Mouse (Mus musculus): Measurements from ENCODE around the gene Gabpb2.
"Not testable (repeated sequence)": the region's sequence is repeated elsewhere in the genome, so short reads cannot be mapped to it uniquely, and the experiment has no call there.

The Gabpb2 gene

DNA sequence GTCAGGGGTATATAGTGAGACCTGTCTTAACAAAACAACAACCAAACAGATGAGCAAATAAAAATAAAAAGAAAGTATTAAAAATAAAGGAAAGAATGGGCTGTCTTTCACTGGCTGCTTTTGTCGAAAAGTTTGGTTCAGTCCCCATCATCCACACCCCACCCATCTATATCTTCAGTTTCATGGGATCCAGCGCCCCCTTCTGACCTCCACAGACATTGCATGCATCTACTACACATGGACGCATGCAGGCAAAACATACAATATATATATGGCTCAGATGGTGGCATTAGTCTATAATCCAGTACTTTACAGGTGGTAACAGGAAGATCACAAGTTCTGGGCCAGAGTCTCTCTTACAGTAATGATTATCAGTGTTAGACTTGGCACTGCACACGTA, 63.8 kb downstream of the Gabpb2 start:
- no peak for DNase-seq

DNA sequence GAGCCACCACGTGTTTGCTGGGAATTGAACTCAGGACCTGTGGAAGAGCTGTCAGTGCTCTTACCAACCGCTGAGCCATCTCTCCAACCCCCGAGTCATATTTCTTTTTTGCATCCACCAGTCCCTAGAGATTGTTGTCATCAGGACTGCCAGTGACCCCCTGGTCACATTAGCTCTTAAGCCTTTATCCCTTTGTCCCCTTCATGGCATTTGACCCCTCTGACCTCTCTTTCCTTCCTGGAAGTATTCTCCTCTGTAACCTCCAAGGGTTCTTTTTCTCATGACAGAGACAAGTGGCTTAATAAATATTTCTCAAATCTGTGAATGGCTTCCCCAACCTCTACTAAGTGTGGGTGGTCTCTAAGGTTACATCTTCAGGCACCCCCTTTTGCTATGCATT, 69.8 kb downstream of the Gabpb2 start:
- peak; percentile 26 for DNase-seq

DNA sequence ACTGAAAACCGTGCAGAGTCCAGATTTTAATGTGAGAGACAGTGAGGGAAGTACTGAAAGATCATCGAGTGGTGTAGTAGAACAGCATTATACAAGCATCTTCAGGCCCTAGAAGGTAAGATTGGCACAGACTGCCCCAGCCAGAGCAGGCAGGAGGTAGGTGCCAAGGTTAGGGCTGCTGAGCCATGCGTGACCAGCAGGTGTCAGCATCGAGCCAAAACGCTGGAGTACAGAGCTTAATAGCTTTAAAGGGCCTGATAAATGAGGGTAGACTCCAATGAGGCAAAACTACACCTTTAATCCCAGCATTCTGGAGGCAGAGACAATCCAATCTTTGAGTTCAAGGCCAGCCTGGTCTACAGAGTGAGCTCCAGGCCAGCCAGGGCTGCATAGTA, 75.1 kb downstream of the Gabpb2 start:
- peak; percentile 80 for DNase-seq

DNA sequence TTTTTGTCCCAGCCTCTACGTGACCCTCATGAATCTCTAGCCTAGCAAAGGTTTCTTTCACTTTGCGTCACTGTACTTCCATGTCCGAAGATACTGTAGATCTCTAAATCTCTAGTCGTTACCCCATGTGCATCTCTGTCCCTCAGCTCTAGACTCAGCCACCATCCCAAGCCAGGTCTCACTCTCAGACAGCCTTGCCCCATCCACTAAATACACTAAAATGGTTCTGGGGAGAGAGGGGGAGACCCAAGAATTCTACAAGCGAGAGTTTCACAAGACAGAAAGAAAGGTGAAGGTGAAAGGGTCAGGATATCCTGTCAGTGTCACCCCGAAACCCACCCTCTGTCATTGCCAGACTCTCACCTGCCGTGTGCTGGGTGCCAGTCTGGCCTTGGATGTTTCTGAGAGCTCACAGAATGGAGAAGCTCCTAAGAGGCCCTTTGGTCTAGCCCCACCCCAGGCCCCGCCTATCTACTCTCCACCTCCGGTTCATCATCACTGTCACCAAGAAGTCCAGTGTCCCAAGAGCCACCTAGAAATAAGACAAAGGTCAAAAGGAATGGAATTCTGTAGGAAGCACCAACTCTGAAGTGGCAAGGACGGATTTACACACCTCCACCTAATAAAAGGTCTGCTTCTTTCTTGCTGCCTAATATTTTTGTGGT, 75.6 kb downstream of the Gabpb2 start, which contains the start of gene Tnfaip8l2:
Gene Tnfaip8l2, minus strand, starts transcription at position 409 of the 665 bp plus-strand sequence.
- DNase-seq: no peak

DNA sequence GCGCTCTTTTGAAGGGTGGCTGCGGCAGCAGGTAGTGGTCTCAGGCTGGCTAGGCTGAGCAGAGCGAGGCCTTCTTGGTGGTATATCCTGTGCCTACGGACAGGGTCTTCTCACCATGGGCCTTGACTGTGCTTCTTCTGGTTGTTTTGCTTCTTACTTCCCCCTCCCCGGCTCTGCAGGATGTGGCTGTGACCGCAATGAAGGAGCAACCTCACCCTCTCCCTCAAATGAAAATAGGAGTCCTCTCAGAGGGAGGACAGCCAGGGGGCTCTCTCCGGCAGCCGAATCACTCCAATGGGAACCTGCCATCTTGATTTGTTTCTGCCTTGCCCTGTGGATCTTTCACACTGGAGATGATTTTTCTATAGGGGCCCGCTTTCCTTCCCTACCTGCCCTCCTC, 76.2 kb downstream of the Gabpb2 start:
- DNase-seq: no peak

DNA sequence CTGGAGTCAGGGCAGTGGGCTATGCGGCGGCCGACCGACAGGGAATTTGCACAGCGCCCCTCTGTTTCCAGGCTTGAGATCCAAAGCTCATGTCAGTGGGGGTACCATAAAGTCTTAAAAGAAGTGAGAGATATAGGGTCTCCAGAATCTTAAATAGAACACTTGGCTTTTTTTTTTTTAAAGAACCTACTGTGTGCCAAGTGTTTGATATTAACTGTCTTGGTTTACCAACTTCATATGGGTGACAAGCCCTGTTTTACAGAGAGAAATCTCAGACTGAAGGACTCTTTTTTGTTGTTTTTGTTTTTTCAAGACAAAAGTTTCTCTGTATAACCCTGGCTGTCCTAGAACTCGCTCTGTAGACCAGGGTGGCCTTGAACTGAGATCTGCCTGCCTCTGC, 76.9 kb downstream of the Gabpb2 start:
- no peak for DNase-seq

DNA sequence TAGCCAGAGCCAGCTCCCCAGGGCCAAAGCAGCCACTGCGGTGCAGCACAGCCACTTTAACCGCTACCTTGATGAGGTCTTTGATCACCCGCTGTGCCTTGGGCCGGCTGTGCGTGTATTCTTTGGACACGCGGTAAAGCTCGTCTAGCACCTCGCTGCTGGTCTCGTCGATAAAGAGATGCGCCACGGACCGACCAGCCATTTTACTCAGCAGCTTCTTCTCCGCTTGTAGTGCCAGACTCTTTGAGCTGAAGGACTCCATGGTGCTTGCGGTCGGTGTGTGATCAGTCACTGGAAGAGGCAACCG, 77.5 kb downstream of the Gabpb2 start:
- no peak for DNase-seq

DNA sequence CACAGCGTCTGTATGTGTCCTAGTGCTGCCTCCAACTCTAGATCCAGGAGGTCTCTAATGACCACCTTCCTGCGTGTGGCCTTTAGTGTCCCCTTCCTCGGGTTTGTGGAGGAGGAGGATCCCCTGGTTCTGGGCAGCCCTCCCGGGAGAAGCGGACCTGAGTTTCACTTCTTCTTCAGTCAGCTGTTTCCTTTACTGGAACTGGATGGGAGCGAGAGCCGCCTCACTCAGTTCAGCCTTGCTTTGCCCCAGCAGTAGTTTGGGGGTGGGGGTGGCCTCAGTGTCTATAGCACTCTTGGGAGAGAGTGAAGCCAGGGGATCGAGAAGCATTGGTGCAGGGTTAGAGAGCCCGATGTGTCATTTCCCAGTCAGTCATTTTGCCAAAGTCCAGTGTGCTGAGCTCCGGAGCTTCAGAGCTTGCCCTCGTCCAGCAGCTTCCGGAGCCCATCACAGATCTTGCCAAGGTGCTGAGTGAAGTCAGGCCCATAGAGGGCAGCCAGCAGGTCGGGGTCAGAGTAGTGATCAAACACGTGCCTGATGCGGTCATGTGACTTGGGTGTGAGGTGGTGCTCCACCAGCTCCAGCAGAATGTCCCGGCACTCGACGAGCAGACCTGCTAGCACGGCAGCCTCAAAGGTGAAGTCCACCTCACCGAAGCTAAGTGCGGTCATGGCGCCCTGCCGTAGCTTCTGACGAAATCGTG, 78.0 kb downstream of the Gabpb2 start:
- DNase-seq: no peak

DNA sequence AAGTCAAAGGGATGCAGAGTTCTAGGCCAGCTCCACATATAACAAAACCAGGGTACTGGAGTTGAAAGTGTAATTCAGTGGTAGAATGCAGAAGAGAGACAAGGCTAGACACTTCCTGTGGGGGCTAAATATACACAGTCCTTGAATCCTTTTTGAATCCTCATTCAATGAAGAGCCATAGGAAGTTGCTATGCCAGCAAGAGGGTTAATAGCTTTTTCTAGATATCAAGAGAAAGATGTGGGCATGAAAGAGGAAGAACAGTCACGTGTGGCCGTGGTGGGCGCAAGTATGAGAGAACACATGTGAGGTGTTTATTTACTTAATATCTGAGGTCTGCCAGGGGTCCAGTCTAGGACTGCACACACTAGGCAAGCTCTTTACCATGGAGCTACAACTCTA, 81.4 kb downstream of the Gabpb2 start:
- DNase-seq: no peak

DNA sequence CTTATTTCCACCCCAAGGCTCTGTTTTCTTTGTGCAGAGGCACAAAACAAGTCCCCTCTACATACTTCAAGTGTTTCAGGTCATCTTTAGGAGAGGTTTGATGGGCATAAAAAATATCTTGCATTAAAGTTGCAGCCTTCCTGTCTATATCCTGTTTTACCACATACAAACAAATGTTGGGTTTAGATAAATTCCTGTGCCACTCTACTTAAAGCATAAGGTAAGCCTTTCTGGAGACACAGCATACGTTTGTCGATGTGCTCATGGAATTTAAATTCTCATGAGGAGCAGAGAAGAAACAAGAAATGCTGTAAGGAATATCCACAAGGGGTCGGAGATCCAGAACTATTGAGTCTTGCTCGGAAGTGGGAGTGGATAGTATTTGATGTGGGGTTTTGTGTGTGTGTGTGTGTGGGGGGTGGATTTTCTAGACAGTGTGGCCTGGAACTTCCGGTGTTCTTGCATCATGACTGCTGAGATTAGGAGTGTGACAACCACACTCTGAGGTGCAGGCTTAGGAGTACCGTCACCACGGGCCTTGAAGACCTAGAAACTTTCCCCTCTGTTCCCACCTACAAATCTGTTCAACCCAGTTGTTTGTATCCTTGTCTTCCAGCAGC, 82.2 kb downstream of the Gabpb2 start:
- DNase-seq: no peak

DNA sequence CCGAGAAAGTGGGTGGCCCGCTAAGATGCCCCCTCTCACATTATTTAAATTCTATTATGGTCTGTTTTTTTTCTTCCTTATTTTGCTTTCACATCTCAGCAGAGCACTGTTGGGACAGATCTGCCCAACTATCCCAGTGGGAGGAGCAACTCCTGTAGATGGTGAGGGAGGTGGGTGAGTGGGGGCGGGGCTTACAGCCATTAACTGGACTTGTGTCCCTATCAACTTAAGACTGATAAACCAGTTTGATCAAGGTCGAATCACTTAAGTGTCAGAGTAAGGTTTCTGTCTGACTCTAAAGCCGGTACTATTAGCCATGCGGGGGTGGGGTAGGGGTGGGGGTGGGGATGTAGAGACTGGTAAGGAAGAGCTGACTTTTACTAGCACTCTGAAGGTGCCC, 82.7 kb downstream of the Gabpb2 start:
- DNase-seq: peak; percentile 32

DNA sequence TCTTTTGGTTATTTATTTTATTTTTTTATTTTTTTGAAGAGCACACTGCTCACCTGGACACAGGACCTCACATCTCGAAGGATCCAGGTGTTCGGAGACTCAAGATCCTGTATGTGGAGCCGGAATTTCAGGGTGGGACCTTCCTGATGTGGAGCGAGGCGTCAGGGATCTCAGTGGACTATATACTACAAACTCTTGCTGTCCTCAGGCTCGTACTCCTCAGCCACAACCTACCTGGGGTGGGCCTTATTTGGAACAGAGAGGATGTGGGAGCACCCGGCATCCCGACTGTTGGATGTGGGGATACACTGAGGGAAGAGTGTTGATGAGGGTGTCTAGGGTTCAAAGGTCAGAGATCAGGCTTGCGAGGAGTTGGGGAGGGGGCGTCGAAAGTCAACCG, 83.6 kb downstream of the Gabpb2 start:
- DNase-seq: not testable (repeated sequence)

DNA sequence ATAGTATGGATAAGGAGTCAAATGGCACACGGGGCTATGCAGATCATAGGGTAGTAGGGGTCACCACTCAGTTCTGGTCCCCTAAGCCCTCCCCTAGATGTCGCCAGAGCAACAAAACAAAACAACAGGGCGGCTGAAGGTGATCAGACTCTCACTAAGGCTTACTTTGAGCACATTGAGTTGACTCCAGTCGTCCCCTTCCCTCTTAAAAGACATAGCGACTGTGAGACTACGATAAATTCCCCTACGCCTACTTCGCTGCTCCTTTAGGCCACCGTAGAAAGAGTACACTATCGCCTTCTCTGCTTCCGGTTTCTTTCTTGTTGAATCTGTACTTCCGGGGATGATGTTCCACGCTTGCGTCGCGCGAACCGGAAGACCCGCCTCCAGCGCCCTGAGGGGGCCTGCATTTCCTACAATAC, 84.0 kb downstream of the Gabpb2 start, which contains the start of the genes Scnm1 and Lysmd1:
Gene Scnm1, minus strand, starts transcription at position 332 of the 422 bp plus-strand sequence.
Gene Lysmd1, plus strand, starts transcription at position 409 of the 422 bp plus-strand sequence.
- DNase-seq: peak; percentile 97

DNA sequence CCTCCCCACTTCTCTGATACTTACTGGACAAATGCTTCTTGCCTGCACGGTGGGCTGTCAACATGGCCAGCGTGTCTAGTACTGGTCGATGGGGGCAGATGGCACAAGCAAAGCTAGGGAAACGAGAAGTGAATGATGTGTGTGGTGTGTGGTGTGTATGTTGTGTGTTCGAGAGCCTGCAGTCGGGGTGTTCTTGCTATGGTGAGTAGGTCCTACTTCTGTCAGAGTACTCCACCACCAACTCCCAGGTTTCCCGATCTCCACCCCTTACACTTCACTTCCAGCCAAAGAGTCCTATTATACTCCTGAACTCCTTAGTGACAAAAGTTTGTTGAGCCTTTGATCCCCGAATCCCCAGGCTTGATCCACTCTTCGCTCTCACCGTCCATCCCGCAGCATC, 84.5 kb downstream of the Gabpb2 start:
- no peak for DNase-seq

DNA sequence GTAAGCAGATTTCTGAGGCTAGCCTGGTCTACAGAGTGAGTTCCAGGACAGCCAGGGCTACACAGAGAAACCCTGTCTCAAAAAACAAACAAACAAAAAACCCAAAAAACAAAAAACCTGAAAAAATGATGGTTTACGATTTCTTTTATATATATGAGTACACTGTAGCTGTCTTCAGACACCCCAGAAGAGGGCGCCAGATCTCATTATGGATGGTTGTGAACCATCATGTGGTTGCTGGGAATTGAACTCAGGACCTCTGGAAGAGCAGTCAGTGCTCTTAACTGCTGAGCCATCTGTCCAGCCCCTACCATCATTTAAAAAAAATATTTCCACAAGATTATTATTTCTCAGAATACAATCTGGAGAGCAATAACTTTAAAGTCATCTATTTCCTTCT, 85.3 kb downstream of the Gabpb2 start:
- DNase-seq: not testable (repeated sequence)

Measured in embryo, embryonic 11 days (tissue).